Mouse (Mus musculus) megakaryocyte, adult 5-6 weeks (primary cell): ENCODE results near the gene Rasd1. TPM values are rescaled to one million over a fixed set of nuclear protein-coding genes. Genes with fewer than 3 reads are reported as not detected.
"Not testable (repeated sequence)": the region's sequence is repeated elsewhere in the genome, so short reads cannot be mapped to it uniquely, and the experiment has no call there.

Source experiments
- ATAC-seq: 2 replicates; pipeline ENCODE4 v1.8.0; 2016; ENCODE audit warnings: mild to moderate bottlenecking, inconsistent platforms; ENCODE audit not compliant: poor library complexity, severe bottlenecking
- total RNA-seq, 2 experiments: library from RNA; stranded (forward) in 1 of 2; stranded (reverse) in 1 of 2; fragments of 153-499, 151-499 nt in 1 of 2; fragments of 221-1000, 200-1000 nt in 1 of 2; gene quantifications; 2 replicates each; pipeline versions ENCODE4 v1.2.3 to v1.2.4; 2015 to 2017

Gene Rasd1
- total RNA-seq, 2 experiments from 2014 or later = 0.09 to 0.40 TPM

DNA sequence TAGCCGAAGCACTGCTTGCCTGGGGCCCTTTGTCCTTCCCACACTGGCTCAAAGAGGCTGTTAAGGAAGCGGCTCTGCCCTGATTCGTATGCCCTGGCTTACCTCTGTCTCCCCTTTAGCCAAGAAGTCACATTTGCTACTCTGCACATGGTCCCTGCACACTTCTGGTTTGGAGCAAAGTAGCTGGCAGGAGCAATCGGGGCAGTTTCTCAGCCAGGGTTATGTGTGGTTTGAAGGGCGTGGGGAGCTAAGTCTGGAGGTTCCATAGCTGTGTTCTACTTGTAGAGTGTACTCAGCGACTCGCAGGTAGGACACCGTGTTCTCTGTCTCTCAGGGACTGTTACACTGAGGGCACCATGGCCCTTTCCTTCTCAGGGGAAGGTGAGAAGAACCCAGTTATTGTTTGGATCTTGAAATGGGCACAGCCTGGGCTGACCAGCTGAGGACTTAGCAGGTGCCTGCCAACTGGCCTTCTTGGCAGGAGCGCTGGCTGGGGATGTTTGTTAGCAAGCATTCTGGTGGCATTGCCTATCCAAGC, 3.3 kb downstream of the Rasd1 start:
- ATAC-seq = no peak

GRCm38 (mm10) chr11:59960476-59961337, 4.0 kb downstream of the Rasd1 start:
- no peak for ATAC-seq

GRCm38 (mm10) chr11:59959453-59959852, 5.3 kb downstream of the Rasd1 start:
- no peak for ATAC-seq

DNA sequence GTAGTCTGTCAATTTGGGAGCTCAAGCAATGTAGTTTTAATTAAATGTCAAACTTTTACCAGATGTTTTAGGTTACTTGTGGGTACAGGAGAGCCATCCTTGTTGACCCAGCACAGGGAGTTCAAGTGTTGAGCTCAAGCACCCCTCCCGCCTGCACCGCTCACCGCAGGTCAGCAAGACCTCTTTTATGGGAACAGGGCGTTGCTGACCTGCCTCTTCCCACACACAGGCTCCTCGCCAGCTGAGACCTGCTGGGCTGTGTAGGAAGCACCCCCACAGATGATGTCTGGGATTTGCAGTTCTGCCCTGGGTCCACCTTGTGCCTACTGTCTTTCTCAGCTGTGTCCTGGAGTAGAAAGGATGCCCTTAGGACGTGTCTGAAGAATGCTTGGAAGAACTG, 8.0 kb downstream of the Rasd1 start:
- no peak for ATAC-seq

- no peak for ATAC-seq
Observed at GRCm38 (mm10) chr11:59952892-59953291, 11.9 kb downstream of the Rasd1 start.

DNA sequence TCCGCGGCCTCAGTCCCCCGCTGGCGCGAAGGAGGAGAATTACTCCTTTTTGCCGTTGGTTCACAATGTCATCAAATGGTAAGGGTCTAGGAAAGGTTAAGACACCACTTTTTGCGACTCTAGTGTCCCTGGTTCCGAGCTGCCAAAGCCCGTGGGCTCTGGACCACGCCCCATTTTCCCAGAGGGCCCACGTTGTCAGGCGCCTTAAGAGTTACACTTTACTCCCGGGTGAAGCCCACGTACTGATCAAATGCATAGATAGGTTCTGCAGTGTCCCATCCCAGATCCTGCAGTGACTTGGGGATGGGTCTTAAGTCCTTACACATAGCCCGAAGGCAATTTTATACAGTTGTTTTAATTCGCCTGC, 16.4 kb downstream of the Rasd1 start:
- ATAC-seq = 0 out of 2 replicates have a peak, but pooled peaks have one; percentile 23

DNA sequence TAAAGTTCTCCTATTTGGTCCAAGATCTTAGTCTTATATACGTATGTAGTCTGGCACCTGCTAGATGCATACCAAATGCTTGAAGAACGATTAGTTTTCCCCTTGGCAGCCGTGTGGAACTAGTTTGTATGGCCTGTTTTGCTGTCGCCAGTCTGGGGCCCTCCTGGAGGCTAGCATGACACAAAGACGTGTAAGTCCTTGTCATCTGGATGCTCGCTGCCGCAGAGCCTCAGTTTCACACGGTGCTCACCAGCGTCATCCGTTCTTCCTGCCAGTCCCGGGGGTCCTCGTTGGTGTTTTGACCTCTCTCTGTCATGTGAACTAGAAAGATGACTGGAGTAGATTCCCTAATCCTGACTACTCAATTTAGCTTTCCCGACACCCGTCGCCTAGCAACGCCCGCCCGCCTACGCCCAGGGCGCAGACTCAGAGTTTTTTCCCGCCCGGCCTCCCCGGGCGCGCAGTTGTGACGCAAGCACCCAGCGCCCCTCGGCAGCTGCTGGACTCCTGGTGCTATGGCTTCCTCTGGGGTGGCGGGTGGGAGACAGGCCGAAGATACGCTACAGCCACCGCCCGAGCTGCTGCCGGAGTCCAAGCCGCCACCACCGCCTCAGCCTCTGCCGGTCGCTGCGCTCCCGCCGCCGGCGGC, 16.9 kb downstream of the Rasd1 start, which contains the start of gene Med9:
Gene Med9, plus strand, starts transcription at position 455 of the 649 bp plus-strand sequence.
- peak; percentile 97 for ATAC-seq

DNA sequence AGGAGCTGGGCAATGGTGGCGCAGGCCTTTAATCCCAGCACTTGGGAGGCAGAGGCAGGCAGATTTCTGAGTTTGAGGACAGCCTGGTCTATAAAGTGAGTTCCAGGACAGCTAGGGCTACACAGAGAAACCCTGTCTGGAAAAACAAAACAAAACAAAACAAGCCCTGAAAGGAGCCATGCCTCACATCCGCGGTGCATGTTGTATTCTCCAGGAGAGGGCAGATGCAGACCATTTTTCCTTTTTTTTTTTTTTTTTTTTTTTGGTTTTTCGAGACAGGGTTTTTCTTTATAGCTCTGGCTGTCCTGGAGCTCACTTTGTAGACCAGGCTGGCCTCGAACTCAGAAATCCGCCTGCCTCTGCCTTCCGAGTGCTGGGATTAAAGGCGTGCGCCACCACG, 19.9 kb downstream of the Rasd1 start:
- not testable (repeated sequence) for ATAC-seq

DNA sequence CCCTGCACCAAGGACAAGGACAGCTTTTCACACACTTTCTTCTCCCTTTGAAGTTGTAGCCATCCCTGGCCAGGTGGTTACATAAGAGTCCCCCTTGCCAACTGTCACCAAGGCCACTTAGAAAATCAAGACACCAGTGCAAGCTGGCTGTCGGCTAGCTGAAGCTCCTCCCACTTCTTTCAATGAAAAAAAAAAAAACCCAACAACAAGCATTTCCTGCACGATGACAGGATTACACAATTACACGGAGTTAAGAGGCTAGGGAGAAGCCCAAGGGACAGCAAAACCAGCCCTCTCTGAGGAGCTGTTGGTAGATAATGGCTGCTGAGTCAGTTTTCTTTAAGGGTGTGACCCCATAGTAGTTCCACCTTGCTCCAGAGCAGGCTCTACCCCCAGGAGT, 23.4 kb downstream of the Rasd1 start:
- peak; percentile 67 for ATAC-seq

DNA sequence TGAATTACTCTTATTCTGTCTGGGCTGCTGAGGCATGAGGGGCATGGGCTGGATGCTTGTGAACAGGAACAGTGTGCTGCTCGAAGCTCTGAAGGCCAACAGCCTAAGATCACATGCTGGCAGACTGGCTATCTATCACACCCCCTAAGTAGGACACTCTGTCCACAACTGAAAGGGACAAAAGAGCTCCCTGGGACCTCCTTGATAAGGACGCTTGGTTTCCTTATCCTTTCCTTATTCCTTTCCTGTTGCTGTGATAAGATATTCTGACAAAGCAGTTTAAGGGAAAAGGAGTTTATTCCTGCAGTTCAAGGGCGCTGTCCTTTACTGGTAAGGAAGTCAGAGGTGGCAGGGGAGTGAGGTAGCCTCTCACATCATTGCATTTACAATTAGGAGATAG, 24.1 kb downstream of the Rasd1 start:
- no peak for ATAC-seq

DNA sequence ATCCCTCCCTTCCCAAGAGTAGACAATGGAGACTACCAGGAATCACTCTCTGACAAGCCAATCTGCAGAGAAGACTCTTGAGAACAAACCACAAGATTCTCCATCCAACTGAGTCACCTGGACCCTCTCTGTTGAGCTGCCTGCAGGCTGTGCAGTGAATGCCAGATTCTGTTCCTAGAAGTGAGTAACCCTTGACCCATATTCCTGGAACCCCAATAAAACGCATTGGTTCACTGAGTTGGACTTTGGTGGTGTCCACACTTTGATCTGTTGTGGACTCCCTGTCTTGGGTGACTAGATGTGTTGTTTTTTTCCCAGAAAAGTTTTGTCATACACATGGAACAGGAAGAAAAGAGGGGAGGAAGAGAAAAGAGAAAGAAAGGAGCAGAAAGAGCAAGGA, 24.9 kb downstream of the Rasd1 start:
- no peak for ATAC-seq

- no peak for ATAC-seq
Observed at GRCm38 (mm10) chr11:59937615-59938014, 27.1 kb downstream of the Rasd1 start.

GRCm38 (mm10) chr11:59937023-59937422, 27.7 kb downstream of the Rasd1 start:
- ATAC-seq = no peak

- no peak for ATAC-seq
Observed at GRCm38 (mm10) chr11:59933943-59934342, 30.8 kb downstream of the Rasd1 start.

DNA sequence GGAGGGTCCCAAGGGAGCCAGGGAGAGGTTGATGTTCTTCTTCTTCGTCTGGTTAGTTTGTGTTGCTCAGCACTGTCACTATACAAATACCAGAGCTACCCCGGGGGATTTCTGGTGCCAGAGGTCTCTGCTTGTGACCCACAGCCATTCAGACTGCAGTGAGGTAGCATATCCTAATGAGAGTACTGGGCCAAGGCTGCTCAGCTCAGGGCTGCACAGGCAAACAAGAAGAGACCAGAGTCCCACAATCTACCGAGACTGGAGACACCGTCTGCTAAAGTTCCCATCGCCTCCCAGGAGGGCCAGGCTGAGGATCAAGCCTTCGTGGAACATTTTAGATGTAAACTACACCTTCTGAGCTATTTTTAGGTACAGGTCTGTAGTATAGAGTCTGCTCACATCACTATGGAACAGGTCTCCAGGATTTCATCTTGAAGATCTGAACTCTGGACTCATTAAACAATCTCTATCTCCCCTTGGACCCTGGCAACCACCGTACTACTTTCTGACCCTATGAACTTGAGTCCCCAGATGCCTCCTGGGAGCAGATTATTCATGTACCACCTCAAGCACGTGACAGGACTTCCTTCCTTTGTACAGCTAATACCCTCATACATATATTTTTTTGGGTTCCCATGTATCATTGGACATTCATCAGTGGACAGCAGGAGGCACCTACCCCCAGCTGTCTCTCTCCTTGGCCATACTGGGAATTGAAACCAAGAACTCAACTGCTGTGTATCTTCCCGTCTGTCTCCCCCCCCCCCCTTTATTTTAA, 32.0 kb downstream of the Rasd1 start:
- no peak for ATAC-seq

GRCm38 (mm10) chr11:59930031-59930430, 34.7 kb downstream of the Rasd1 start:
- no peak for ATAC-seq

- no peak for ATAC-seq
Observed at GRCm38 (mm10) chr11:59921265-59921664, 43.5 kb downstream of the Rasd1 start.

- ATAC-seq = no peak
Observed at GRCm38 (mm10) chr11:59920331-59920730, 44.4 kb downstream of the Rasd1 start.

DNA sequence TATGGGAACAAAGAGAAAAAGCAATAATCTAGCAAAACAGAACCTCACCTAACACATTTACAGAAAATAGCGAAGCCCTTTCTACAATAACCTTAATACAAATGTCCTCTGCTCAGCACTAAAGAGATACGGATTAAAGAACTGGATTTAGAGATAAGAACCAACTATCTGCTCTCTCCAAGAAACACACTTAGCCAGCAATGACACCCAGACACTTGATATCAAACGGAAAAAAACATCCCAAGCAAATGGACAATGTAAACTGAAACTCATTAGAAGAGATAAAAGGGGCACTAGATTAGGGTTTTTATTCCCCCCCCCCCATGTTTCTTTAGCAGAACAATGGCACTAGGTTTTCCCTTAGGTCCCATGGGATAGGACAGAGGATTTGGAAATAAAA, 45.3 kb downstream of the Rasd1 start:
- ATAC-seq = no peak

DNA sequence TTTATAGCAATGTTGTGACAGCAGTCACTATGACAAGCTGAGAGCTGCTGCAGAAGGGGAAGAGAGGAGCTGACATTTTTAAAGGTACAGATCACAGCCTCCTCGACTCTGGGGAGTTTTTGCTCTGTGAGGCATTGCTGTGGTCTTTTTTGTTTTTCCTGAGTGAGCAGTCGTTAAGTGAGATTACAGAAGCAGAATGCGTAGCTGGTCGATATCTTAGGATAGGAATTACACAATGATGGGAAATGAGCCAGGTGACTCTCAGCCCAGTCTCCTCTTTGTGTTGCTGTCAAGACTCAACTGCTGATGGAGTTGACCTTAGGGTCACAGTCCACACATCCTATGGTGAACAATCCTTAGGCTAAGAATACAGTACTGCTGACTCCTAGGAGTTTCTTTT, 46.7 kb downstream of the Rasd1 start:
- no peak for ATAC-seq

GRCm38 (mm10) chr11:59913702-59914101, 51.0 kb downstream of the Rasd1 start:
- no peak for ATAC-seq
